Mouse (Mus musculus) erythroblast, adult 5-6 weeks (primary cell): ENCODE results near the gene Rgs14. TPM values are rescaled to one million over a fixed set of nuclear protein-coding genes. Genes with fewer than 3 reads are reported as not detected.

Experiments used
- ATAC-seq: replicated peaks from 2 replicates; pipeline ENCODE4 v1.8.0; 2016; ENCODE audit warnings: moderate number of reproducible peaks, mild to moderate bottlenecking, moderate TSS enrichment, inconsistent platforms; ENCODE audit not compliant: poor library complexity, low FRiP score, severe bottlenecking
- total RNA-seq, 2 experiments: library from RNA; stranded (forward) in 1 of 2; stranded (reverse) in 1 of 2; fragments of 150-400 nt in 1 of 2; fragments of 200-764, 138-1000 nt in 1 of 2; gene quantifications; 2 replicates each; pipeline versions ENCODE4 v1.2.3 to v1.2.4; 2015 to 2017; ENCODE audit warnings: low replicate concordance in 2 of 2

The Rgs14 gene
- total RNA-seq, 2 experiments from 2014 or later: 7.8 to 9.0 TPM

- ATAC-seq: no peak
These were observed 59.8 kb downstream of the Rgs14 start for GRCm38 (mm10) chr13:55429226-55429888.

- ATAC-seq: no peak
These were observed 61.0 kb downstream of the Rgs14 start for GRCm38 (mm10) chr13:55430566-55430965.

- ATAC-seq: no peak
These were observed 62.6 kb downstream of the Rgs14 start for GRCm38 (mm10) chr13:55431889-55432685.

Other genes with a start within 250 kb of the Rgs14 start
- gene Gm17617, start 236.2 kb upstream of the Rgs14 start, total RNA-seq (2015; ENCODE audit: low replicate concordance): not detected in 2 replicates
- gene Gm17617, start 236.2 kb upstream of the Rgs14 start, total RNA-seq (2017; ENCODE audit: low replicate concordance): not detected in 2 replicates
- not detected in 2 replicates for gene Fgfr4, start 217.1 kb upstream of the Rgs14 start, total RNA-seq (2015; ENCODE audit: low replicate concordance)
- not detected in 2 replicates for gene Fgfr4, start 217.1 kb upstream of the Rgs14 start, total RNA-seq (2017; ENCODE audit: low replicate concordance)
- gene Nsd1, start 159.9 kb upstream of the Rgs14 start, total RNA-seq (2015; ENCODE audit: low replicate concordance): 23.0 and 33.8 TPM in 2 replicates
- gene Nsd1, start 159.9 kb upstream of the Rgs14 start, total RNA-seq (2017; ENCODE audit: low replicate concordance): 21.0 and 29.0 TPM in 2 replicates
- gene Prelid1, start 49.2 kb upstream of the Rgs14 start, total RNA-seq (2015; ENCODE audit: low replicate concordance): 130 and 134 TPM in 2 replicates
- 36.8 and 38.1 TPM in 2 replicates for gene Prelid1, start 49.2 kb upstream of the Rgs14 start, total RNA-seq (2017; ENCODE audit: low replicate concordance)
- gene Rab24, start 47.8 kb upstream of the Rgs14 start, total RNA-seq (2015; ENCODE audit: low replicate concordance): 44.1 and 62.1 TPM in 2 replicates
- gene Rab24, start 47.8 kb upstream of the Rgs14 start, total RNA-seq (2017; ENCODE audit: low replicate concordance): 12.9 and 19.2 TPM in 2 replicates
- 14.2 and 15.0 TPM in 2 replicates for gene Mxd3, start 39.9 kb upstream of the Rgs14 start, total RNA-seq (2015; ENCODE audit: low replicate concordance)
- gene Mxd3, start 39.9 kb upstream of the Rgs14 start, total RNA-seq (2017; ENCODE audit: low replicate concordance): 20.1 and 28.7 TPM in 2 replicates
- gene Lman2, start 6.9 kb upstream of the Rgs14 start, total RNA-seq (2015; ENCODE audit: low replicate concordance): 19.6 and 20.2 TPM in 2 replicates
- gene Lman2, start 6.9 kb upstream of the Rgs14 start, total RNA-seq (2017; ENCODE audit: low replicate concordance): 31.8 and 33.4 TPM in 2 replicates
- gene Slc34a1, start 28.5 kb downstream of the Rgs14 start, total RNA-seq (2015; ENCODE audit: low replicate concordance): not detected in 2 replicates
- not detected in 2 replicates for gene Slc34a1, start 28.5 kb downstream of the Rgs14 start, total RNA-seq (2017; ENCODE audit: low replicate concordance)
- gene Pfn3, start 45.5 kb downstream of the Rgs14 start, total RNA-seq (2015; ENCODE audit: low replicate concordance): not detected in 2 replicates
- gene Pfn3, start 45.5 kb downstream of the Rgs14 start, total RNA-seq (2017; ENCODE audit: low replicate concordance): not detected in 2 replicates
- gene F12, start 57.1 kb downstream of the Rgs14 start, total RNA-seq (2015; ENCODE audit: low replicate concordance): not detected in 2 replicates
- gene F12, start 57.1 kb downstream of the Rgs14 start, total RNA-seq (2017; ENCODE audit: low replicate concordance): not detected in 2 replicates
- gene Grk6, start 75.3 kb downstream of the Rgs14 start, total RNA-seq (2015; ENCODE audit: low replicate concordance): 24.2 and 25.2 TPM in 2 replicates
- gene Grk6, start 75.3 kb downstream of the Rgs14 start, total RNA-seq (2017; ENCODE audit: low replicate concordance): 33.4 and 38.2 TPM in 2 replicates
- not detected in 2 replicates for gene Prr7, start 94.5 kb downstream of the Rgs14 start, total RNA-seq (2015; ENCODE audit: low replicate concordance)
- not detected in 2 replicates for gene Prr7, start 94.5 kb downstream of the Rgs14 start, total RNA-seq (2017; ENCODE audit: low replicate concordance)
- 0.42 TPM in 1 of 2 replicates, not detected in the other for gene Dbn1, start 118.4 kb downstream of the Rgs14 start, total RNA-seq (2015; ENCODE audit: low replicate concordance)
- gene Dbn1, start 118.4 kb downstream of the Rgs14 start, total RNA-seq (2017; ENCODE audit: low replicate concordance): not detected in 2 replicates
- gene Pdlim7, start 143.9 kb downstream of the Rgs14 start, total RNA-seq (2015; ENCODE audit: low replicate concordance): 1.7 and 1.9 TPM in 2 replicates
- gene Pdlim7, start 143.9 kb downstream of the Rgs14 start, total RNA-seq (2017; ENCODE audit: low replicate concordance): 2.4 and 2.9 TPM in 2 replicates
- gene Dok3, start 159.6 kb downstream of the Rgs14 start, total RNA-seq (2015; ENCODE audit: low replicate concordance): 11.9 and 19.2 TPM in 2 replicates
- gene Dok3, start 159.6 kb downstream of the Rgs14 start, total RNA-seq (2017; ENCODE audit: low replicate concordance): 12.5 and 12.9 TPM in 2 replicates
- 1.3 and 3.6 TPM in 2 replicates for gene Ddx41, start 166.9 kb downstream of the Rgs14 start, total RNA-seq (2015; ENCODE audit: low replicate concordance)
- 14.1 and 17.6 TPM in 2 replicates for gene Ddx41, start 166.9 kb downstream of the Rgs14 start, total RNA-seq (2017; ENCODE audit: low replicate concordance)
- gene Fam193b, start 201.4 kb downstream of the Rgs14 start, total RNA-seq (2015; ENCODE audit: low replicate concordance): 35.9 and 38.6 TPM in 2 replicates
- 18.0 and 23.7 TPM in 2 replicates for gene Fam193b, start 201.4 kb downstream of the Rgs14 start, total RNA-seq (2017; ENCODE audit: low replicate concordance)
- gene Tmed9, start 204.0 kb downstream of the Rgs14 start, total RNA-seq (2015; ENCODE audit: low replicate concordance): 16.3 and 23.4 TPM in 2 replicates
- gene Tmed9, start 204.0 kb downstream of the Rgs14 start, total RNA-seq (2017; ENCODE audit: low replicate concordance): 25.1 and 34.2 TPM in 2 replicates
- gene B4galt7, start 230.2 kb downstream of the Rgs14 start, total RNA-seq (2015; ENCODE audit: low replicate concordance): 0.77 and 0.84 TPM in 2 replicates
- gene B4galt7, start 230.2 kb downstream of the Rgs14 start, total RNA-seq (2017; ENCODE audit: low replicate concordance): 0.42 and 4.3 TPM in 2 replicates